Mouse (Mus musculus) intestine, embryonic 15.5 days (tissue): ENCODE results near the gene Il12rb1. TPM values are rescaled to one million over a fixed set of nuclear protein-coding genes. Genes with fewer than 3 reads are reported as not detected.
"Not testable (repeated sequence)": the region's sequence is repeated elsewhere in the genome, so short reads cannot be mapped to it uniquely, and the experiment has no call there.

Experiments
- ATAC-seq: fragments of 200-750 bp; cut with Nextera tagmentation; 2 replicates; pipeline ENCODE4 v1.8.0; 2017; ENCODE audit warnings: moderate TSS enrichment, moderate library complexity
- H3K27ac ChIP-seq: fragments of 300-500 bp; sonication (generic); 2 replicates; pipeline ENCODE4 v1.5.1; 2015; ENCODE audit warnings: mild to moderate bottlenecking, inconsistent platforms
- H3K27me3 ChIP-seq: fragments of 300-500 bp; sonication (generic); replicated peaks from 2 replicates; pipeline ENCODE4 v1.6.1; 2015; ENCODE audit warnings: inconsistent platforms
- H3K36me3 ChIP-seq: fragments of 300-500 bp; sonication (generic); 2 replicates; pipeline ENCODE4 v1.6.1; 2015; ENCODE audit warnings: inconsistent platforms
- H3K4me1 ChIP-seq: fragments of 300-500 bp; sonication (generic); replicated peaks from 2 replicates; pipeline ENCODE4 v1.6.1; 2015; ENCODE audit warnings: inconsistent platforms
- H3K4me2 ChIP-seq: fragments of 300-500 bp; sonication (generic); replicated peaks from 2 replicates; pipeline ENCODE4 v1.6.1; 2015; ENCODE audit warnings: mild to moderate bottlenecking, inconsistent platforms
- H3K4me3 ChIP-seq: fragments of 300-500 bp; sonication (generic); replicated peaks from 2 replicates; pipeline ENCODE4 v1.5.1; 2015; ENCODE audit warnings: inconsistent platforms
- H3K9ac ChIP-seq: fragments of 300-500 bp; sonication (generic); 2 replicates; pipeline ENCODE4 v1.6.1; 2015; ENCODE audit warnings: inconsistent platforms
- H3K9me3 ChIP-seq: fragments of 300-500 bp; sonication (generic); 2 replicates; pipeline ENCODE4 v1.6.1; 2016; ENCODE audit warnings: inconsistent platforms
- WGBS: fragments of 180-500 bp; shearing (Covaris S2); methylation state at CpG from one replicate; pipeline ENCODE4 v1.1.7; 2015; 5-methylcytosine and 5-hydroxymethylcytosine counted together
- polyA plus RNA-seq: library from polyadenylated mRNA; unstranded; fragments of >200 nt; fragmentation: Nextera tagmentation; extraction: Ambion mirVana; gene quantifications from 2 replicates; pipeline ENCODE4 v1.2.1, GENCODE M21; 2015

Il12rb1 gene
- polyA plus RNA-seq, 1 experiment from 2014 or later = 0.40 TPM

DNA sequence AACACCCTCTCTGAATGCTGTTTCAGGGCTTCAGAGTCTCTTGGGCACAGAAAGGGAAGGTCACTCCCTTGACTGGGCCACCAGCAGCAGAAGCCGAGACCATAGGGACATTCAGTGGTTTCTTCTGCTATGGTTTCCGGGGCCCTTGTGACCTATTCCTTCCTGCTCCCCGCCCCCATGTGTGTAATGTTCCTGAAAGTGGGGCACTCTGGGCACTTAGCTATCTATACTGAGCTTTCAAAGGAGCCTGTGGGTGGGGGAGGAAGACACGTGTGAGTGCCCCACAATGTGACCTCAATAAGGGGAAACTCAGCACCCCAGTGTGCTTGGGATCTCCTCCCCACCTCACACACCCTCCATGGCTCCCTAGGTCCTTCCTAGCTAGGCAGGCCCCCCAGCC is 1.7 kb upstream of the Il12rb1 start:
- ATAC-seq = no peak
- H3K27ac ChIP-seq = no peak overlapping the region
- H3K27me3 ChIP-seq = peaks cover 18% of the 10 kb centered on the region
- peaks cover 13% of the 10 kb centered on the region for H3K4me1 ChIP-seq
- H3K9ac ChIP-seq = no peak overlapping the region
- H3K4me2 ChIP-seq = no peak overlapping the region
- no peaks in the 10 kb centered on the region for H3K36me3 ChIP-seq
- no peaks in the 10 kb centered on the region for H3K9me3 ChIP-seq
- H3K4me3 ChIP-seq = no peak overlapping the region
- WGBS = 67% methylated on average over 4 of the region's 4 CpGs

DNA sequence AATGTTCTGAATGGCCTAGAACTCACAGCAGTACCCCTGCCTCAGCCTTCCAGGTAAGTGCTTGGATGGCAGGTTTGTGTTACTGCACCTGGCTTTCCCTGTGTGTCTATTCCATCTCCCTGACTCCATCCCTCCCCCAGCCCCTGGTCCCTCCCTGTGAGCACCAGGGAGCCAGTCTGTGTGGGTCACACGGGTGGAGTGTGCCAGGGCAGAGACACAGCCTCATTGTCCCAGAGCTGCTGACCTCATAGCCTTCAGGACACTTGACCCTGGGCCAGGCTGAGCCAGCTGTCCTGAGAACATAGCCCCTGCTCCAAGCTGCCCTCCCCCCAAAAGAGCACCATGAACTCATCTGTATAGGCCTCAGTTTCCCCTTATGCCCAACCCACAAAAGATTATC is 945 bp upstream of the Il12rb1 start:
- Histone ChIP-seq H3K27ac (no peak overlapping the region), H3K36me3 (no peaks in the 10 kb centered on the region), H3K9ac (no peak overlapping the region), H3K27me3 (peaks cover 12% of the 10 kb centered on the region), H3K4me3 (no peak overlapping the region), H3K4me2 (no peak overlapping the region), H3K4me1 (peaks cover 13% of the 10 kb centered on the region), H3K9me3 (no peaks in the 10 kb centered on the region)
- no peak for ATAC-seq
- WGBS = 44% methylated on average over 1 of the region's 1 CpGs

DNA sequence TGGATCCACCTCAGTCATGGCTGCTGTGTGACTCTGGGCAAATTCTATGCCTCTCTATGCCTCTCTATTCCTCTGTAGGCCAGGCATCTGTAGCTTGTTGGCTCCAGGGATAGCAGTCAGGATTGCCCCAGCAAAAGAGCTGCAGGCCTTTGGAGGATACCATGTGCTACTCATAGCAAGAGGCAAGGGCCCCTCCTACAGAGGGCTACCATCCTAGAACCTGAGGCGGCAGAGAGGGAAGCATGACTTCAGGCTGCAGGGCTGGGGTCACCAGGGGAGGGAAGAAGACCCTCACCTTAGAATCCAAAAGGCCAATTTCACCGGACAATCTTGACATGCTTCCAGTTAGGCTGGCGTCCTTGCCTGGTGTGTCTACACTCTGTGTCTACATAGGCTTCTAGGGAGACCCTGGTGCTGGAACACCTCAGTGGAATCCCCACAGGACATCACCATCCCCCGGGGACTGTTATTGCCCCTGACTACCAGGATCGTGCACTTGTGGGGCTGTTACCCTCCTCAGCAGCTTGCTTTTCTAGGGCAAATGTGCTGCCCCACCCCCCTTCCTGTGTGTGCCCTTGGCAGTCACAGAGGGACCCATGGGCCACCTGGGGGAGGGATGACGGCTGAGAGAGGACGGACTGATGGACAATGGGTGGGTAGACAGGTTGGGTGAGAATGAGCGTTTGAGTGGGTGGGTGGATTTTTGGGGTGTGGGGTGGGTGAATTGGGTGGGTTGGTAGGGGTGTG is 879 bp downstream of the Il12rb1 start:
- H3K9ac ChIP-seq = no peak overlapping the region
- H3K4me2 ChIP-seq = no peak overlapping the region
- H3K9me3 ChIP-seq = no peaks in the 10 kb centered on the region
- no peak for ATAC-seq
- H3K4me3 ChIP-seq = no peak overlapping the region
- H3K27ac ChIP-seq = no peak overlapping the region
- peaks cover 3% of the 10 kb centered on the region; the same call in 1 of the 2 replicates for H3K27me3 ChIP-seq
- WGBS = 78% methylated on average over 8 of the region's 8 CpGs
- H3K36me3 ChIP-seq = no peaks in the 10 kb centered on the region
- H3K4me1 ChIP-seq = peaks cover 5% of the 10 kb centered on the region; the same call in 1 of the 2 replicates

DNA sequence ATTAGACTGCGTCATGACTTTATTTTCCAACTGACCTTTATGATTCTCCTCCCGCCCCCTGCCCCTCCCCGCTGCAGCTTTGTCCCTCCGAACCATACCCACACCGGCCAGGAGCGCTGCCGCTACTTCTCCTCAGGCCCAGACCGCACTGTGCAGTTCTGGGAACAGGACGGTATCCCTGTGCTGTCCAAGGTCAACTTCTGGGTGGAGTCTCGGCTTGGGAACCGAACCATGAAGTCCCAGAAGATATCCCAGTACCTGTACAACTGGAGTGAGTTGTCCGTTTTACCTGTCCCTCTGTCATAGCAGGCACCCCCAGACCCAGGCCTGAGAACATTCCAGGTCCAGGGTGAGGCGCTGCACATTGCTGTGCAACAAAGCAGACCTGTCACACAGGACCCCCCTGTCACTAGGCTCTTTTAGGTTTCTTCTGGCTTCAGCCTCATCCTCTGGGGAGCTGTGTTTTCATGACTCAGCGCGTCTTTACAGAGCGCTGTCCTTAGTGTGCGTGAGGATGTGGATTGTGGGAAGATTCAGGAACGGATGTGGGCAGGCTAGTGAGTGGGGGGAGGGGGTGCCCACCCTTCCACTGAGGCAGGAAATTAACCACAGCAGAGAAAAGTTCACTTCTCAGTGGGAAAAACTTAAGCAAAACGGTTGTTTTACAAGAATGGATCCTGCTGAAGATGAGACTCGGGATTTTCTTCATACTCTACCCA is 2.9 kb downstream of the Il12rb1 start:
- Histone ChIP-seq H3K9me3 (no peaks in the 10 kb centered on the region), H3K9ac (no peak overlapping the region), H3K4me3 (no peak overlapping the region), H3K36me3 (no peaks in the 10 kb centered on the region), H3K4me2 (no peak overlapping the region), H3K27ac (no peak overlapping the region), H3K27me3 (peaks cover 3% of the 10 kb centered on the region; the same call in 1 of the 2 replicates), H3K4me1 (no peaks in the 10 kb centered on the region)
- 70% methylated on average over 20 of the region's 20 CpGs for WGBS
- no peak for ATAC-seq

DNA sequence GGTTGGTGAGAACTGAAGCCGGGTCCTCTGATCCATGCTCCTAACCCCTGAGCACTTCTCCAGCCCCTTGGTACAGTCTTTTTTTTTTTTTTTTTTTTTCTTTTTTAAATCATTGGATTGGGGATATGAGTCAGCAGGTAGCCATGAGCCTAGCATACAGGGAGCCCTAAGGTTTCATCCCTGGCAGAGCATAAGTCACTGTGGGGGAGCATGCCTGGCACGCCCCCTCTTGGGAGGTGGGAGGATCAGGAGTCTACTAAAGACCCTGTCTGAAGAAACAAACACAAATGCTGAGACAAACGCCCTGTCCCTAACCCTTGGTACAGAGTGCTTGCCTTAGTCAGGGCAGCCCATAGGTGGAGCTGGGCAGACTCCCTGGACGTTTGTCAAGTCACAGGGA is 3.8 kb downstream of the Il12rb1 start:
- H3K27me3 ChIP-seq = peaks cover 11% of the 10 kb centered on the region
- H3K4me3 ChIP-seq = no peak overlapping the region
- H3K4me2 ChIP-seq = no peak overlapping the region
- no peaks in the 10 kb centered on the region for H3K9me3 ChIP-seq
- ATAC-seq = no peak
- WGBS = 41% methylated on average over 4 of the region's 4 CpGs
- H3K36me3 ChIP-seq = no peaks in the 10 kb centered on the region
- no peak overlapping the region for H3K9ac ChIP-seq
- peaks cover 5% of the 10 kb centered on the region for H3K4me1 ChIP-seq
- no peak overlapping the region for H3K27ac ChIP-seq

DNA sequence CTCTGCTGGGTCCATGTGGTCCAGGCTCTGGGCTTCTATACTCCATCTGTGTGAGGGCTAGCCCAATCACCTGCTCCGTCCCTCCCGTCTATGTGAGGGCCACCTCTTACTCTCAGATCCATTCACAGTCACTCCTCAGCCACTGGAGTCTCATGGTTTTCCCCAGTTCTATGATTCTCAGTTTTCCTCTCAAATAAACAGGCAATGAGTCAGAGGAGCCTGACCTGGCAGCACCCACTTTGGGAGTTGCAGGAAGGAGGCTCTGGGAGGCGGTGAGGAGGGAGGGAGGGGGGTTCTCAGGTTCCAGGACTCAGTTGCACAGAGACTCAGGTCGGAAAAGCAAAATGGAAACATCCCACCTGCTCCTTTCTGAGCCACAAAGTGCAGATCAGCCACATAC is 4.6 kb downstream of the Il12rb1 start:
- Histone ChIP-seq H3K9ac (no peak overlapping the region), H3K27ac (no peak overlapping the region), H3K4me2 (no peak overlapping the region), H3K4me3 (no peak overlapping the region), H3K9me3 (no peaks in the 10 kb centered on the region), H3K4me1 (peaks cover 6% of the 10 kb centered on the region), H3K27me3 (peaks cover 15% of the 10 kb centered on the region), H3K36me3 (no peaks in the 10 kb centered on the region)
- no peak for ATAC-seq
- WGBS = 57% methylated on average over 4 of the region's 4 CpGs

DNA sequence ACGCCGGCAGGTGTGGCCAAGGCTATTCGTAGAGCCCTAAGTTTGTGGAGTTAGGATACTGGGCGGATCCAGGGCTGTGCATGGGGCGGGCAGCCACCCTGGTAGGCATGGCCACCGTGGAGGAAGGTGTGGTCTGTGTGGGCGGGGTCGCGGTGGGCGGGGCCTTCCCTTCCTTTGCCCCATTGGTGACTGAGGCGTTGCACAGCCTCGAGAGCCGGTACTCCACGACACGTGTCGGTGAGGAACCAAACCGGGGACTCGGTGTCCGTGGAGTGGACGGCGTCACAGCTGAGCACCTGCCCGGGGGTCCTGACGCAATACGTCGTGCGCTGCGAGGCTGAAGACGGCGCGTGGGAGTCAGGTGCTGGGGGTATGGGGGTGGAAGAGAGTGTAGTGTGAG is 8.4 kb downstream of the Il12rb1 start:
- peak; percentile 76 for ATAC-seq
- Histone ChIP-seq H3K9me3 (no peaks in the 10 kb centered on the region), H3K27me3 (peaks cover 13% of the 10 kb centered on the region), H3K36me3 (no peaks in the 10 kb centered on the region), H3K9ac (0 out of 2 replicates have a peak overlapping the region, but pooled peaks have one; percentile 1), H3K4me1 (peaks cover 11% of the 10 kb centered on the region), H3K27ac (no peak overlapping the region), H3K4me3 (peak overlapping the region; percentile 18; the same call in 1 of the 2 replicates), H3K4me2 (peak overlapping the region; percentile 55)
- 7% methylated on average over 27 of the region's 30 CpGs for WGBS

DNA sequence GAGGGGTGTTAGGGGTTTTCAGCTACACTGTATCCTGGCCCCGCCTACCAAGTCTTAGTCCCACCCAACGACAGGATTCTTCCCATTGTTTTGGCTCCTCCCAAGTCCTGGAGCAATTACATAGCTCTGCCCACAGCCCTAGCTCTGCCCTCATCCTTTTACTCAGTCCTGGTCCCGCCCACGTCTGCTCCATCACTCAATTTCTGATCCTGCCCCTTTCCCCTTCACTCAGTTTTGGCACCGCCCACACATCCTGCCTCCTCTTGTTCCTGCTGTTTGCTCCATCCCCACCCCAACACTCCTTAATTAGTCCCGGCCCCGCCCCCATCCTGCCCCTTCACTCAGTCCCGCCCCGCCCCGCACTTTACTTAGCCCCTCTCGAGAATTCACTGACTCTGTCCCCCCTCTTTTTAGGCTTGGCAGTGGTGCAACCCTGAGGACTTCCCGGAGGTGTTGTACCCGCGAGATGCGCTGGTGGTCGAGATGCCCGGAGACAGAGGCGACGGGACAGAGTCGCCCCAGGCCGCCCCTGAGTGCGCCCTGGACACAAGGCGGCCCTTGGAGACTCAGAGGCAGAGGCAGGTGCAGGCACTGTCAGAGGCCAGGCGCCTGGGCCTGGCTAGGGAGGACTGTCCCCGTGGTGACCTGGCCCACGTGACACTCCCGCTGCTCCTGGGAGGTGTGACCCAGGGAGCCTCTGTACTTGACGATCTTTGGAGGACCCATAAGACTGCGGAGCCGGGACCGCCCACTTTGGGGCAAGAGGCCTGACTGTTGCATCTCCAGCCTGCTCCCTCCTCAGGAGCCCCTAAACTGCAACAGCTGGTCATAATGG is 12.1 kb downstream of the Il12rb1 start:
- Histone ChIP-seq H3K4me2 (peak overlapping the region; percentile 39), H3K9ac (no peak overlapping the region), H3K4me3 (0 out of 2 replicates have a peak overlapping the region, but pooled peaks have one; percentile 10), H3K27me3 (peaks cover 13% of the 10 kb centered on the region), H3K9me3 (no peaks in the 10 kb centered on the region), H3K27ac (no peak overlapping the region), H3K36me3 (no peaks in the 10 kb centered on the region), H3K4me1 (peaks cover 15% of the 10 kb centered on the region)
- 7% methylated on average over 31 of the region's 31 CpGs for whole genome bisulfite sequencing
- ATAC-seq = peak; percentile 77

DNA sequence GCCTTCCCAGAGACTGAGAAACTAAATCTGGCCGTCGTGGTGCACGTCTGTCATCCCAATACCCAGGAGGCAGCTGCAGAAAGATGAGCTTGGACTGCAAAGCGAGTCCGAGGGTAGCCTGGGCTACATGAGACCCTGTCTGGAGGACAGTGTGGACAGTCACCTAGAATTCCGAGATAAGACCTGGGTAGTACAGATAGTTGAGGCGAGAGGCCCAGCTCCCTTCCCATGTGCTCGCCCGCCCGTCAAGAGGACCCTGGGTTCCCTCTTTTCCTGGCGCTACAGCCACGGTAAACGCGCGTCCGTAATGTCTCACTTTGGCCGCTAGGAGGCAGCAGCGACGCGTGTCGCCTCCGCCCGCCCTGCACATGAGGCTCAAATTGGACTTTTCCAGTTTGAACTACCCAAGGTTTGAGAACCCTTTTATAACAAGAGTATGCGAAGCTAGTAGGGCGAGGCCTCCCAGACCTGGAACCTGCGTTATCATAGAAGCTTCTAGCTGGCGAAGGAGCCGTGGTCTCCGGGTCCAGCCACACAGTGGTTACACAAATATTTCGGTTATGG is 13.2 kb downstream of the Il12rb1 start:
- Histone ChIP-seq H3K9ac (peak overlapping the region; percentile 20; the same call in 1 of the 2 replicates), H3K27me3 (peaks cover 9% of the 10 kb centered on the region), H3K27ac (no peak overlapping the region), H3K9me3 (no peaks in the 10 kb centered on the region), H3K4me3 (no peak overlapping the region), H3K4me2 (no peak overlapping the region), H3K4me1 (peaks cover 15% of the 10 kb centered on the region), H3K36me3 (no peaks in the 10 kb centered on the region)
- ATAC-seq = 0 out of 2 replicates have a peak, but pooled peaks have one; percentile 32
- WGBS = 15% methylated on average over 30 of the region's 30 CpGs

DNA sequence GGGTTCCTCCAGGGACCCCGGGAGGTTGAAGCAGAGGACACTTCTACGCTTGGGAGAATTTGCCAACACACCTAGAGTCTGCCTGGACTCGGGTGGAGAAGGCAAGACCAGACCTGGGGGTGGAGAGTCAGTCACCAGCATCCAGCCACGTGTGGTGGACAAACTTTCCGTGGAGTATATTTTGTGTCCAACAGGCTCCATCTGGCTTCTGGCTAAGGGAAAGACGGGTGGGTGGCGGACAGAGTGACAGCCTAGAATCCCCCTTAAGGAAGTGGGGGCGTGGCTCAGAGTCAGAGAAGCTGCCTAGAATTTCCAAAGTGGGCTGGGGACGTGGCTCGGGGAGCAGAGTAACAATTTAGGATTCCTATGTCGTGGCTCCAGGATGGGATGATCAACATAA is 13.7 kb downstream of the Il12rb1 start:
- Histone ChIP-seq H3K27ac (no peak overlapping the region), H3K9ac (peak overlapping the region; percentile 20; the same call in 1 of the 2 replicates), H3K36me3 (no peaks in the 10 kb centered on the region), H3K27me3 (peaks cover 5% of the 10 kb centered on the region), H3K4me1 (peaks cover 11% of the 10 kb centered on the region), H3K4me3 (no peak overlapping the region), H3K4me2 (no peak overlapping the region), H3K9me3 (0 out of 2 replicates have a peak, but pooled peaks cover 1% of the 10 kb centered on the region)
- WGBS = 43% methylated on average over 11 of the region's 11 CpGs
- no peak for ATAC-seq

DNA sequence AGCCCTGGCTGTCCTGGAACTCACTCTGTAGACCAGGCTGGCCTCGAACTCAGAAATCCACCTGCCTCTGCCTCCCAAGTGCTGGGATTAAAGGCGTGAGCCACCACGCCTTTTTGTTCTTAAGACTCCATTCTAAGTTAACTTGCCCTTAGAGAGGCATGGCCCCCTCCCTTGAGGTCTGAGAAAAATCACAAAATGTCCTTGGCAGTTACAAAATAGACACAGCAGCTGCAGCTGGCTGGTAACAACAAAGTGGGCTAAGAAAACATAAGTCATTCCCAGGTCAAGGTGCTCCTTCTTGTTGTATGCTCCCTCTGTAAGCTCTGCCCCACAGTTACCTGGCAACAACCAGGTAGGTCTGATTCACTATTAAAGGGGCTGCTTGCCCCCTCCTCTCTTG is 14.3 kb downstream of the Il12rb1 start:
- not testable (repeated sequence) for H3K9me3 ChIP-seq, H3K27ac ChIP-seq, H3K4me3 ChIP-seq, H3K9ac ChIP-seq, H3K36me3 ChIP-seq, H3K4me2 ChIP-seq, ATAC-seq, H3K4me1 ChIP-seq, H3K27me3 ChIP-seq
- WGBS = 84% methylated on average over 3 of the region's 3 CpGs

DNA sequence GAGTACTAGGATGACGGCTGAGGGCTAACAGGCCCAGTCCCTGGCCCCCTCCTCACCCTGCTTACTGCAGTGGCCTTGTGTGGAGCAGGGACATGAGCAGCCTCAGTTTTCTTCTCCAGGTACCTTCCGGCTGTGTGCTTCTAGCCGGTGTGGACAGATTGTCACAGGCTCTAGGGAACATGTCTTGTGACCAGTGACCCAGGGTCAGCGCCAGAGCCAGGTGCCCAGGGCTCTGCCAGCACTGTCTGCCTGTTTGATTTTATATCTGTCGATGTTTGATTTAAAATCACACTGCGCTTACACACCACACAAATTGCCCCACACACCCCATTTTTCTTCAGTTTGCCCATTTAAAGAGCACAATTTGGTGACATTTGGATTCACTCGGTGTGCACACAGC is 15.6 kb downstream of the Il12rb1 start:
- no peak overlapping the region for H3K9ac ChIP-seq
- H3K36me3 ChIP-seq = no peaks in the 10 kb centered on the region
- 0 out of 2 replicates have a peak, but pooled peaks cover 2% of the 10 kb centered on the region for H3K9me3 ChIP-seq
- H3K4me2 ChIP-seq = no peak overlapping the region
- H3K4me1 ChIP-seq = peaks cover 9% of the 10 kb centered on the region; the same call in 1 of the 2 replicates
- no peak for ATAC-seq
- H3K27ac ChIP-seq = no peak overlapping the region
- no peaks in the 10 kb centered on the region; the same call in 1 of the 2 replicates for H3K27me3 ChIP-seq
- no peak overlapping the region for H3K4me3 ChIP-seq
- 89% methylated on average over 7 of the region's 7 CpGs for WGBS
